Mouse (Mus musculus) forebrain, embryonic 14.5 days (tissue): Measurements from ENCODE around the gene Prdm10. TPM values are rescaled to one million over a fixed set of nuclear protein-coding genes. Genes with fewer than 3 reads are reported as not detected.

ENCODE experiments used
- ATAC-seq: fragments of 200-750 bp; cut with Nextera tagmentation; 2 replicates; pipeline ENCODE4 v1.8.0; 2017; ENCODE audit warnings: mild to moderate bottlenecking, moderate library complexity
- DNase-seq: peaks from one replicate; pipeline ENCODE4 v3.0.0-alpha.2; 2015; ENCODE audit warnings: low spot score
- H3K27ac ChIP-seq: fragments of 300-500 bp; sonication (generic); 2 replicates; pipeline ENCODE4 v1.5.1; 2014; ENCODE audit warnings: low read depth, mild to moderate bottlenecking, control low read depth, low read length, moderate library complexity
- H3K27me3 ChIP-seq: fragments of 300-500 bp; sonication (generic); replicated peaks from 2 replicates; pipeline ENCODE4 v1.6.1; 2014; ENCODE audit warnings: low read length, control low read depth, mixed read lengths; ENCODE audit not compliant: control insufficient read depth, insufficient read depth
- H3K36me3 ChIP-seq: fragments of 300-500 bp; sonication (generic); 2 replicates; pipeline ENCODE4 v1.6.1; 2014; ENCODE audit warnings: low read length, control low read depth; ENCODE audit not compliant: control insufficient read depth, insufficient read depth
- H3K4me1 ChIP-seq: fragments of 300-500 bp; sonication (generic); 2 replicates; pipeline ENCODE4 v1.6.1; 2014; ENCODE audit warnings: antibody characterized with exemption, low read length, control low read depth; ENCODE audit not compliant: control insufficient read depth, insufficient read depth
- H3K4me2 ChIP-seq: fragments of 300-500 bp; sonication (generic); 2 replicates; pipeline ENCODE4 v1.6.1; 2014; ENCODE audit warnings: mild to moderate bottlenecking, control low read depth, low read length
- H3K4me3 ChIP-seq: fragments of 300-500 bp; sonication (generic); 2 replicates; pipeline ENCODE4 v1.5.1; 2014; ENCODE audit warnings: low read depth, low read length, control low read depth
- H3K9ac ChIP-seq: fragments of 300-500 bp; sonication (generic); 2 replicates; pipeline ENCODE4 v1.6.1; 2014; ENCODE audit warnings: mild to moderate bottlenecking, low read length, control low read depth, moderate library complexity
- H3K9me3 ChIP-seq: fragments of 300-500 bp; sonication (generic); replicated peaks from 2 replicates; pipeline ENCODE4 v1.6.1; 2016; ENCODE audit warnings: low read length, control low read depth, mixed read lengths; ENCODE audit not compliant: control insufficient read depth
- WGBS: fragments of 180-500 bp; shearing (Covaris S2); extraction: QIAGEN DNeasy Blood & Tissue Kit; methylation state at CpG from one replicate; pipeline ENCODE4 v1.1.7; 2014; 5-methylcytosine and 5-hydroxymethylcytosine counted together
- polyA plus RNA-seq: library from polyadenylated mRNA; unstranded; fragments of >200 nt; fragmentation: Nextera tagmentation; extraction: Ambion mirVana; gene quantifications from 2 replicates; pipeline ENCODE4 v1.2.1, GENCODE M21; 2014

Gene Prdm10
- polyA plus RNA-seq, 1 experiment from 2014 or later = 7.3 TPM

DNA sequence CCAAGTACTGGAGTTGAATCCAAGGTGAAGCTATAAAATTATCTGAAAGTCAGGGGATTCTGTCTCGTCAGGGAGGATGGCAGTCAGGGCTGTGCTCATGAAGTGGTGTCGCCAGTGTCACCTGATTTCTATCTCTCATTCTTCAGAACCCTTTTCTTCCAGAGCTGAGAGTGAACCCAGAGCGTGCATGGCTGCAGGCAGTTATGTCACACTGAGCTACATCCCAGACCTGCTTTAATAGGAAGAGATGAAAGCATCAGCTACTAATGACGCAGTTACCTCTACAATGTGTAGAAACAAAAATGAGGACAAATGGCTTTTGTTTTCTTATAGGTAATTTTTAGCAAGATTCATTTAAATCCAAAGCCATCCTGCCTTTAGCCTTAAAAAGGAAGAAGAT is 68.1 kb downstream of the Prdm10 start:
- H3K36me3 ChIP-seq = peaks cover 24% of the 10 kb centered on the region
- H3K27ac ChIP-seq = no peak overlapping the region
- WGBS = 81% methylated on average over 4 of the region's 4 CpGs
- no peak overlapping the region for H3K9ac ChIP-seq
- H3K4me2 ChIP-seq = no peak overlapping the region
- H3K27me3 ChIP-seq = no peaks in the 10 kb centered on the region
- no peaks in the 10 kb centered on the region for H3K4me1 ChIP-seq
- no peak overlapping the region for H3K4me3 ChIP-seq
- DNase-seq = no peak
- ATAC-seq = no peak
- H3K9me3 ChIP-seq = no peaks in the 10 kb centered on the region

DNA sequence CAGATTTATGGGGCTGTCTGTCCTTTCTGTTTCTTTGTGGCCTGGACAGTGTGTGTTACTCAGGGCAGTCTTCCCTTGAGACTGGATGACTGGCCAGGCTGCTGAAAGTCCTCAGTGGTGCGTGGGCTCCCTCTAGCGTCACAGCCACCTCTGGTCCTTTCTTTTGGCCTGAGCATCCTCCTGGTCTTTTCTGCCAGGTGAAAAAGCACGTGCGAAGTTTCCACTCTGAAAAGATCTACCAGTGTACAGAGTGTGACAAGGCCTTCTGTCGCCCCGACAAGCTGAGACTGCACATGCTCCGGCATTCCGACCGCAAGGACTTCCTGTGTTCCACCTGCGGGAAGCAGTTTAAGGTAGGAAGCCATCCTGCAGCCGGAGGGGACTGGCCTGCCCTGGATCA is 68.6 kb downstream of the Prdm10 start:
- no peak overlapping the region for H3K9ac ChIP-seq
- WGBS = 71% methylated on average over 11 of the region's 11 CpGs

DNA sequence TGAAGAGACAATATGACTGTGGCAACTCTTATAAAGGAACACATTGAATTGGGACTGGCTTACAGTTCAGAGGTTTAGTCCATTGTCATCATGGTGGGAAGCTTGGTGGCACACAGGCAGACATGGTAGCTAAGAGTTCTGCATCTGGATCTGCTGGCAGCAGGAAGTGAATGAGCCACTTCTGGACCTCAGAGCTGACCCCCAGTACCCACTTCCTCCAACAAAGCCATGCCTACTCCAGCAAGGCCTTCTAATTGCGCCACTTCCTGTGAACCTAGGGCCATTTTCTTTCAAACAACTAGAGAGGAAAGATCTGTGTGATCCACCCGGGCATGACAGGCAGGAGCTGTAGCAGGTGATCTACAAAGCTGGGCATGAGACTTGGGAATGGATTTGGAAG is 72.4 kb downstream of the Prdm10 start:
- DNase-seq (no peak), ATAC-seq (no peak)
- no peak overlapping the region for H3K4me3 ChIP-seq
- H3K4me2 ChIP-seq = no peak overlapping the region
- H3K36me3 ChIP-seq = peaks cover 51% of the 10 kb centered on the region
- H3K27ac ChIP-seq = no peak overlapping the region
- no peak overlapping the region for H3K9ac ChIP-seq
- H3K27me3 ChIP-seq = no peaks in the 10 kb centered on the region
- 90% methylated on average over 2 of the region's 2 CpGs for WGBS
- H3K9me3 ChIP-seq = no peaks in the 10 kb centered on the region
- H3K4me1 ChIP-seq = no peaks in the 10 kb centered on the region

More for the DNA sequence above, 68.6 kb downstream of the Prdm10 start:
- ATAC-seq (peak; percentile 71; the same call in 1 of the 2 replicates), DNase-seq (peak; percentile 79)
- H3K36me3 ChIP-seq = peaks cover 28% of the 10 kb centered on the region
- H3K4me2 ChIP-seq = no peak overlapping the region
- no peaks in the 10 kb centered on the region for H3K9me3 ChIP-seq
- no peak overlapping the region for H3K27ac ChIP-seq
- no peaks in the 10 kb centered on the region for H3K27me3 ChIP-seq
- no peak overlapping the region for H3K4me3 ChIP-seq
- H3K4me1 ChIP-seq = no peaks in the 10 kb centered on the region

DNA sequence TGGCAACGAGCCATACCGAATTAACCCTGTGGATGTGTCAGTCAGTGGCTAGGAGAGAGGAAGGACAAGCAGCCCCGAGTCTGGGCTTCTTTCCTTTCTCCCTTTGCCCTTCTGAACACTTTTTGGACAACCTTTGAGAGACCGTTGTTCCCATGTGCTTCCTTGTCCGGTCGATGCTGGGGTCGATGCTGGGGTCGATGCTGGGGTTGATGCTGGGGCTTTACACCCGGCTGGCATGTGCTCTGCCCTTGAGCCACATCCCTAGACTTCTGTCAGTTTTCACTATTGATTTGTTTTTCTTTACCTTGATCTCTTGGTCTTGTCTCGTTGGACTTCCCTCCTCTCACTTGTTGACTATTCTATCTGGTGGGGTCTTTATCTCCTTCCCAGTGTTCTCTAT is 73.2 kb downstream of the Prdm10 start:
- 88% methylated on average over 10 of the region's 10 CpGs for WGBS
- Histone ChIP-seq H3K4me1 (no peaks in the 10 kb centered on the region), H3K36me3 (peaks cover 51% of the 10 kb centered on the region), H3K9me3 (no peaks in the 10 kb centered on the region), H3K27ac (no peak overlapping the region), H3K27me3 (no peaks in the 10 kb centered on the region), H3K9ac (no peak overlapping the region), H3K4me3 (no peak overlapping the region), H3K4me2 (no peak overlapping the region)
- DNase-seq (no peak), ATAC-seq (no peak)

DNA sequence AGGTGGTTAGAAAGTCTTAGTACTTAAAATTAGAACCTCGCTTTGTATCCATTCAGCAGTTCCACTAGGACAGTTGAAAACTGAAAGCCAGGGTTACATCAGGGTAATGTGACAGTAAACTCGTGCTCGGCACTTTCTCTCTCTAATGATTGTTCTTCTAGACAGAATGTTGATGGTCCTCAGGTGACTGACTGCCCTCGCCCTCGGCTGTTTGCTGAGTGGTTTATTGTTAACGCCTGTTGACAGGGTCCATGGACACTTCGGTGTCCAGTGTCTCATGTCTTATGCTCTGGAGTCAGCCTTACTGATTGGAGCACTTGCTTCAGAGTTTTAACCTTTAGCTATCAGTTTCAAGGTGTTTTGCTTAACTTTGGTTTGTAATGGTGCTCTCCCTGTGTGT is 73.7 kb downstream of the Prdm10 start:
- H3K9me3 ChIP-seq = no peaks in the 10 kb centered on the region
- H3K4me2 ChIP-seq = no peak overlapping the region
- H3K36me3 ChIP-seq = peaks cover 55% of the 10 kb centered on the region
- WGBS = 91% methylated on average over 7 of the region's 7 CpGs
- H3K9ac ChIP-seq = no peak overlapping the region
- H3K4me1 ChIP-seq = no peaks in the 10 kb centered on the region
- no peak overlapping the region for H3K4me3 ChIP-seq
- DNase-seq = no peak
- H3K27ac ChIP-seq = no peak overlapping the region
- no peaks in the 10 kb centered on the region for H3K27me3 ChIP-seq
- no peak for ATAC-seq

DNA sequence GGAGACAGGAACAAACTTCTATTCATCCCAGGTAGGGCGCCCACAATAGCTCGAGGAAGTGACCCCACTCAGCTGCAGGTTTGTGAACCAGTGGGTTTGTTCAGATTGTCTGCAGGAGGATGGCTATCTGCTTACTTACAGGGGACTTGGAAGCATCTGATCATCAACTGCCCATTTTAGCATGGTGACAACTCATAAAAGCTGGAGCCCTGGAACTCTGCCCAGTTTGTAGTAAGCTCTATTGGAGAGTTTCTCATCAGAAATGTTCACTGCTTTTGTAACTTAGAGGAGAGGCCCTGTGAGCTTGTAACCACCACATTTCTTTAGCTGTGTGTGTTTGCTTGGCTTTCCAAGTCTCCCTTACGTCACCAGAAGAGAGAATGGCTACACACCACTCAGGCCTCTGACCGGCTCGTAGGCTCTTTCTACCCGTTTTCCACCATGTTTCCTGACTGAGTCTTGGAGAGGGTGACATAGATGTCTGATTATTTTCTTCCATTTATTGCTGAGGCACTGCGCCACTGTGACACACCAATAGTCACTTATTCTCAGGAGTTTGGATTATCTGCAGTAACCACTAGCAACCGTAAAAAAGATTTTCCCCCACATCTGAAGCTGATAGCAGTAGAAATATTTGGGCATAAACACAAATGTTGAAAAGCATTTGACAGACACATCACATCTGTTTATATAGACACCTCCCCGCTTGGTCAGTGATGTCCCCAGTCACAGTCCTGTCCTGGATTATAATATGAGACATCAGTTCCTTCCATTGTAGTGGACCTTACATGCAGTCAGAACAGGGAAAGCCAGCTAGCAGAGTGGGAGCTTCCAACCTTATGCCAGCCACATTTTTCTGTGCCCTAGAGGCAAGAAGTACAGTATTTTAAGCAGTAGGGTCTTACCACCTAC is 83.6 kb downstream of the Prdm10 start:
- no peak overlapping the region for H3K9ac ChIP-seq
- 79% methylated on average over 9 of the region's 9 CpGs for WGBS
- H3K4me2 ChIP-seq = no peak overlapping the region
- H3K4me3 ChIP-seq = no peak overlapping the region
- H3K36me3 ChIP-seq = peaks cover 61% of the 10 kb centered on the region
- DNase-seq = peak; percentile 41
- H3K4me1 ChIP-seq = no peaks in the 10 kb centered on the region
- ATAC-seq = no peak
- no peaks in the 10 kb centered on the region for H3K9me3 ChIP-seq
- H3K27ac ChIP-seq = no peak overlapping the region
- H3K27me3 ChIP-seq = no peaks in the 10 kb centered on the region

DNA sequence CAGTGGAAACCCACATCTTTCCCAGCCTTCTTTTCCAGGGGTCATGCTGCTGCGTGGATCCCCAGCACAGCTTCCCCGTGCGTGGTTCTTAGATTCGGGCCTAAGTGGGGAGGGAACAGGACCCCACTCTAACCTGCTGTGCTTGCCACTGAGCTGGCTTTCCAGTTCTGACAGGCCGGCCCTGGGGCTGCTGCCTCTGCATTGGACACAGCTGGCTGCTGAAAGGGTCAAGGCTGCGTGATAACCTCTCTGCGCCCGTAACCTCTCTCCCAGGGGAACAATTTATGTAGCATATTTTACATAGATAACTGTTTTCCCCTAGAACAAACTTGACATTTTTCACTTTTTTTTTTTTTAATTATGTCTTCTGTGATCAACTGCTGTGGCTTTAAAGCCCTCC is 84.7 kb downstream of the Prdm10 start:
- Histone ChIP-seq H3K4me3 (no peak overlapping the region), H3K27me3 (no peaks in the 10 kb centered on the region), H3K36me3 (peaks cover 51% of the 10 kb centered on the region), H3K4me2 (no peak overlapping the region), H3K9ac (no peak overlapping the region), H3K27ac (no peak overlapping the region), H3K4me1 (no peaks in the 10 kb centered on the region), H3K9me3 (no peaks in the 10 kb centered on the region)
- 91% methylated on average over 8 of the region's 8 CpGs for WGBS
- no peak for ATAC-seq
- no peak for DNase-seq

DNA sequence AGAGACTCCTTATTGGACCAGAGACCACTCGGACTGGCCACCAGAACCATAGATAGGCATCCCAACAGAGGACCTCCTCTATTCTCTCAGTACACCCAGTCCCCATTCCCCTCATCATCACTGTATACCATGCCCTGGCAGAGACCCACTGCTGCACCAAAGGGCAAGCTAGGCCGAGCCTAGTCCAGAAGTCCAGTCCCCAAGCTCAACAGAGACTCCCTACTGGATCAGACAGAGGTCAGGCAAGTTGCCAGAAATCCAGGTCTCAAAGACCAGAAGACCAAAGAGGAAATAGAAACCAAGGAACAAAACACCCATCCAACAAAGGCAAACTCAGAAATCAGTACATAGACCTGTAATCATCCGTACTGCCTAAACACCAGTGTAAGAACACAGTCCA is 91.4 kb downstream of the Prdm10 start:
- ATAC-seq = no peak
- WGBS = 96% methylated on average over 3 of the region's 3 CpGs

DNA sequence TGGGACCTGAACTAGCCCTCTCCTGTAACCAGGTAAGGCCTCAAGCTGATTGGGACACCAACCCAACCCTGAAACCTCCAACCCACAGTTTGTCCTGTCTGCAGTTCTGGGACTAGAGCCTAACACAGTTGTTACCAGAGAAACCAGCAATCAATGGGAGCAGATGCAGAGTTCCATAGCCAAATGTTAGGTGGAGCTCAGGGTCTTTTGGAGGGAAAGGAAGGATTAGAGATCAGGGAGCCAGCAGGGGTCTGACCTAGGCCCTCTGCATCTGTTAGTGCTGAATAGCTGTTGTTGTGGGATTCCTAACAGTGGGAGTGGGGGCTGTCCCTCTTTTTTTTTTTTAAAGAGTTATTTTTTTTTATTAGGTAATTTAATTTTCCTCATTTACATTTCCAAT is 96.3 kb downstream of the Prdm10 start:
- H3K9me3 ChIP-seq = no peaks in the 10 kb centered on the region
- no peak overlapping the region for H3K4me2 ChIP-seq
- peaks cover 28% of the 10 kb centered on the region for H3K36me3 ChIP-seq
- H3K9ac ChIP-seq = no peak overlapping the region
- H3K27me3 ChIP-seq = no peaks in the 10 kb centered on the region
- H3K4me3 ChIP-seq = no peak overlapping the region
- no peak overlapping the region for H3K27ac ChIP-seq
- DNase-seq (no peak), ATAC-seq (no peak)
- no peaks in the 10 kb centered on the region for H3K4me1 ChIP-seq

More for the DNA sequence above, 91.4 kb downstream of the Prdm10 start:
- H3K4me2 ChIP-seq = no peak overlapping the region
- no peak overlapping the region for H3K9ac ChIP-seq
- H3K4me3 ChIP-seq = no peak overlapping the region
- no peaks in the 10 kb centered on the region for H3K9me3 ChIP-seq
- peaks cover 37% of the 10 kb centered on the region for H3K36me3 ChIP-seq
- no peaks in the 10 kb centered on the region for H3K4me1 ChIP-seq
- DNase-seq = no peak
- no peaks in the 10 kb centered on the region for H3K27me3 ChIP-seq
- H3K27ac ChIP-seq = no peak overlapping the region
